24 mouse cellular contexts compared by ENCODE assay signal in the genomic region with DNA sequence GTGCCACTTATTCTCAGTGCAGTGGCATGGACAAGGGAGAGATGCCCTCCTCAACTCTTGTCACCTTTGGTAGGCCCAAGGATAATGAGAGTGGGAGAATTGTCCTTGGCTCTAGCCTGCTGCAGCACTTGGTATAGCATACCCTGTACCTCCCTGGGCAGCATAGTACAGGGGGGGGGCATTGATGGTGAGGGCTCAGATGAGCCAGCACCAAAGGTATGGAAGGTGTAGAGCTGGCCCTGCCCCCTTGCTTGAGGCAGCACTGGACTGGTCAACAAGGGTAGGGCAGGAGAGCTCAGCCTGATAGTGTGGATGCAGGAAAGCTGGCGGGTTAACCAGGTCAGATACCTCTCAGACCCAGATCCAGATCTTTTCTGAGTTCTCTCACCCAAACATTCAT.
DNase-seq lines count a peak whose midpoint lies in the region; ATAC-seq lines count a peak whose summit lies in the region.
"Had no signal": no experiment of that assay in that cellular context is flagged by ENCODE, and none has a peak within 500 bp of the region (broad histone marks: within the 10 kb centered on the region; RNA-seq: fewer than 3 reads in every experiment).

No protein-coding gene starts in this region.

- H3K4me2 ChIP-seq in hindbrain, embryonic 11.5 days (replicated peaks; ENCODE audit: low read depth, low read length): no peak overlapping the region
- no peak overlapping the region for H3K4me2 ChIP-seq in hindbrain, embryonic 16.5 days (ENCODE audit: low read length)
- no peak overlapping the region for H3K4me2 ChIP-seq in midbrain, embryonic 12.5 days (replicated peaks)
- H3K4me2 ChIP-seq in midbrain, embryonic 16.5 days (ENCODE audit: low read length): no peak overlapping the region
- H3K4me2 ChIP-seq in neural tube, embryonic 11.5 days (ENCODE audit: low read depth): no peak overlapping the region
- H3K4me2 ChIP-seq in neural tube, embryonic 15.5 days: no peak overlapping the region
- H3K4me2 ChIP-seq: forebrain, embryonic 15.5 days; heart, embryonic 12.5 days; heart, embryonic 15.5 days; hindbrain, embryonic 14.5 days had no signal

- no peak for DNase-seq in hindbrain, embryonic 11.5 days (ENCODE audit: low spot score)
- no peak for DNase-seq in neural tube, embryonic 11.5 days (ENCODE audit: low spot score)
- DNase-seq: adrenal gland, postnatal 10 days; adrenal gland, postnatal 36 days; B cell, adult 2 months; cerebellum, adult 18-20 months; cerebellum, adult 9-10 months; cerebellum, postnatal 14 days; gastrocnemius, postnatal 25 days; heart, adult 18-20 months; heart, postnatal 10 days; heart, postnatal 36 days had no signal

- H3K9ac ChIP-seq in hindbrain, embryonic 11.5 days (ENCODE audit: low read depth, low read length): no peak overlapping the region
- H3K9ac ChIP-seq in hindbrain, embryonic 16.5 days (ENCODE audit: low read depth, low read length): no peak overlapping the region
- no peak overlapping the region for H3K9ac ChIP-seq in midbrain, embryonic 12.5 days (replicated peaks)
- H3K9ac ChIP-seq in midbrain, embryonic 16.5 days (ENCODE audit: low read depth, low read length): no peak overlapping the region
- no peak overlapping the region for H3K9ac ChIP-seq in neural tube, embryonic 11.5 days (ENCODE audit: low read length)
- no peak overlapping the region for H3K9ac ChIP-seq in neural tube, embryonic 15.5 days (replicated peaks)
- H3K9ac ChIP-seq: forebrain, embryonic 15.5 days; heart, embryonic 12.5 days; heart, embryonic 15.5 days; hindbrain, embryonic 14.5 days had no signal

- H3K36me3 ChIP-seq in hindbrain, embryonic 11.5 days (ENCODE audit: control insufficient read depth, insufficient read depth, low read length): no peaks in the 10 kb centered on the region
- no peaks in the 10 kb centered on the region for H3K36me3 ChIP-seq in hindbrain, embryonic 16.5 days (ENCODE audit: control insufficient read depth, insufficient read depth, low read length)
- H3K36me3 ChIP-seq in midbrain, embryonic 12.5 days: no peaks in the 10 kb centered on the region
- H3K36me3 ChIP-seq in midbrain, embryonic 16.5 days (ENCODE audit: control insufficient read depth, insufficient read depth, low read length): no peaks in the 10 kb centered on the region
- no peaks in the 10 kb centered on the region for H3K36me3 ChIP-seq in neural tube, embryonic 11.5 days (ENCODE audit: control insufficient read depth, insufficient read depth, low read length)
- H3K36me3 ChIP-seq in neural tube, embryonic 15.5 days: no peaks in the 10 kb centered on the region
- H3K36me3 ChIP-seq: forebrain, embryonic 15.5 days; G1E; heart, embryonic 12.5 days; heart, embryonic 15.5 days; hindbrain, embryonic 10.5 days had no signal

- H3K27me3 ChIP-seq in hindbrain, embryonic 11.5 days (ENCODE audit: control insufficient read depth, insufficient read depth, low read length): no peaks in the 10 kb centered on the region
- H3K27me3 ChIP-seq in hindbrain, embryonic 16.5 days (replicated peaks; ENCODE audit: control insufficient read depth, insufficient read depth, low read length): no peaks in the 10 kb centered on the region
- no peaks in the 10 kb centered on the region for H3K27me3 ChIP-seq in midbrain, embryonic 12.5 days
- H3K27me3 ChIP-seq in midbrain, embryonic 16.5 days (ENCODE audit: control insufficient read depth, insufficient read depth, low read depth, low read length): no peaks in the 10 kb centered on the region
- no peaks in the 10 kb centered on the region for H3K27me3 ChIP-seq in neural tube, embryonic 11.5 days (ENCODE audit: control insufficient read depth, insufficient read depth, low read length)
- no peaks in the 10 kb centered on the region for H3K27me3 ChIP-seq in neural tube, embryonic 15.5 days (replicated peaks)
- H3K27me3 ChIP-seq: CH12.LX; forebrain, embryonic 15.5 days; heart, embryonic 12.5 days; heart, embryonic 15.5 days; Patski had no signal

- WGBS in hindbrain, embryonic 11.5 days: 76% methylated on average over 1 of the region's 1 CpGs
- 68% methylated on average over 1 of the region's 1 CpGs for WGBS in hindbrain, embryonic 16.5 days
- WGBS in midbrain, embryonic 12.5 days: 94% methylated on average over 1 of the region's 1 CpGs
- WGBS in midbrain, embryonic 16.5 days: 84% methylated on average over 1 of the region's 1 CpGs
- 95% methylated on average over 1 of the region's 1 CpGs for WGBS in neural tube, embryonic 11.5 days
- 86% methylated on average over 1 of the region's 1 CpGs for WGBS in neural tube, embryonic 15.5 days

- H3K4me1 ChIP-seq in hindbrain, embryonic 11.5 days (replicated peaks; ENCODE audit: control insufficient read depth, insufficient read depth, low read length): no peaks in the 10 kb centered on the region
- no peaks in the 10 kb centered on the region for H3K4me1 ChIP-seq in hindbrain, embryonic 16.5 days (ENCODE audit: control insufficient read depth, insufficient read depth, low read depth, low read length)
- H3K4me1 ChIP-seq in midbrain, embryonic 12.5 days: no peaks in the 10 kb centered on the region
- H3K4me1 ChIP-seq in midbrain, embryonic 16.5 days (ENCODE audit: control insufficient read depth, insufficient read depth, low read length): no peaks in the 10 kb centered on the region
- H3K4me1 ChIP-seq in neural tube, embryonic 11.5 days (ENCODE audit: control insufficient read depth, insufficient read depth, low read length): no peaks in the 10 kb centered on the region
- no peaks in the 10 kb centered on the region for H3K4me1 ChIP-seq in neural tube, embryonic 15.5 days
- H3K4me1 ChIP-seq: forebrain, embryonic 15.5 days; heart, embryonic 12.5 days; heart, embryonic 15.5 days; hindbrain, embryonic 10.5 days had no signal

- H3K4me3 ChIP-seq in hindbrain, embryonic 11.5 days (ENCODE audit: low read depth, low read length): no peak overlapping the region
- H3K4me3 ChIP-seq in hindbrain, embryonic 16.5 days (ENCODE audit: low read length): no peak overlapping the region
- no peak overlapping the region for H3K4me3 ChIP-seq in midbrain, embryonic 12.5 days
- no peak overlapping the region for H3K4me3 ChIP-seq in midbrain, embryonic 16.5 days (ENCODE audit: low read depth, low read length)
- no peak overlapping the region for H3K4me3 ChIP-seq in neural tube, embryonic 11.5 days (ENCODE audit: low read depth, low read length)
- H3K4me3 ChIP-seq in neural tube, embryonic 15.5 days (replicated peaks): no peak overlapping the region
- H3K4me3 ChIP-seq: forebrain, embryonic 15.5 days; heart, embryonic 12.5 days; heart, embryonic 15.5 days; hindbrain, embryonic 10.5 days had no signal

- 0 out of 2 replicates have a peak, but pooled peaks have one; percentile 25 for ATAC-seq in hindbrain, embryonic 11.5 days (ENCODE audit: low FRiP score)
- ATAC-seq in hindbrain, embryonic 16.5 days: no peak
- peak; percentile 60; the same call in 1 of the 2 replicates for ATAC-seq in midbrain, embryonic 12.5 days (ENCODE audit: low FRiP score, low read depth)
- no peak for ATAC-seq in midbrain, embryonic 16.5 days
- ATAC-seq in neural tube, embryonic 11.5 days (ENCODE audit: insufficient read depth, low FRiP score, low TSS enrichment): peak; percentile 38; the same call in 1 of the 2 replicates
- no peak for ATAC-seq in neural tube, embryonic 15.5 days (ENCODE audit: low FRiP score)
- ATAC-seq: forebrain, embryonic 15.5 days; Patski had no signal

- H3K9me3 ChIP-seq in hindbrain, embryonic 11.5 days (ENCODE audit: control insufficient read depth, low read length): no peaks in the 10 kb centered on the region
- no peaks in the 10 kb centered on the region for H3K9me3 ChIP-seq in hindbrain, embryonic 16.5 days (ENCODE audit: control insufficient read depth, low read length)
- H3K9me3 ChIP-seq in midbrain, embryonic 12.5 days: no peaks in the 10 kb centered on the region
- H3K9me3 ChIP-seq in midbrain, embryonic 16.5 days (replicated peaks; ENCODE audit: control insufficient read depth, low read length, poor library complexity, severe bottlenecking): no peaks in the 10 kb centered on the region
- no peaks in the 10 kb centered on the region for H3K9me3 ChIP-seq in neural tube, embryonic 11.5 days (ENCODE audit: control insufficient read depth, low read length)
- H3K9me3 ChIP-seq in neural tube, embryonic 15.5 days (replicated peaks): no peaks in the 10 kb centered on the region
- H3K9me3 ChIP-seq: forebrain, embryonic 15.5 days; heart, embryonic 12.5 days; heart, embryonic 15.5 days; hindbrain, embryonic 10.5 days had no signal

- H3K27ac ChIP-seq in hindbrain, embryonic 11.5 days (ENCODE audit: low read depth, low read length): no peak overlapping the region
- H3K27ac ChIP-seq in hindbrain, embryonic 16.5 days (ENCODE audit: low read depth, low read length): no peak overlapping the region
- no peak overlapping the region for H3K27ac ChIP-seq in midbrain, embryonic 12.5 days (replicated peaks)
- no peak overlapping the region for H3K27ac ChIP-seq in midbrain, embryonic 16.5 days (ENCODE audit: low read length)
- H3K27ac ChIP-seq in neural tube, embryonic 11.5 days (ENCODE audit: low read depth, low read length): no peak overlapping the region
- no peak overlapping the region for H3K27ac ChIP-seq in neural tube, embryonic 15.5 days (replicated peaks)
- H3K27ac ChIP-seq: forebrain, embryonic 15.5 days; heart, embryonic 15.5 days; hindbrain, embryonic 10.5 days; hindbrain, embryonic 14.5 days had no signal

Comparison
In these comparisons a context has a peak if more than half of its experiments do, and no peak if none do; other contexts are left out.
1. ATAC-seq: peak in hindbrain, embryonic 11.5 days (single experiment), midbrain, embryonic 12.5 days (single experiment) and neural tube, embryonic 11.5 days (single experiment); none in hindbrain, embryonic 16.5 days (single experiment), midbrain, embryonic 16.5 days (single experiment) and neural tube, embryonic 15.5 days (single experiment).